Mouse (Mus musculus): Measurements from ENCODE around the gene Arhgap17.
A peak's percentile ranks its signal among the peaks of the same experiment; 100 is the strongest.

Arhgap17 gene

GRCm38 (mm10) chr7:123368778-123369746 is 653 bp downstream of the Arhgap17 start:
- peak; percentile 52 for DNase-seq (ENCODE audit: low read depth, low spot score)

DNA sequence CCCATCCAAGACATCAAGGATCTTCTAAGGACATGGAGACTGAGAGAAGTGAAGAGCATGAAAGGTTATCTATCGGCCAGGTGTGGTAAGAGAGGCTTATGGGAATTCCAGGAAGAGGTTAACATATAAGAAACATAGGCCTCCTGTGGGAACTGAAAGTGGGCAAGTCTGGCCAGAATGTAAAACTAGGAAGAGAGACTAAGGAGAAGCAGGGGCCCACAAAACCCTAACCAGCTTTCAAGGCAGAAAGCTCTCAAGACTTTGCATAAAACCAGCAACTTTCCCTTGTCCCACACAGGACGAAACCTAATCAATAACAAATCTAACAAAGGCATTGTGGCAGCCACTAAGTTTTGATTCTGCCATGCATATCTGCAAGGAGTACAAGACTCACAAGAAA is 1.5 kb downstream of the Arhgap17 start:
- no peak for DNase-seq (ENCODE audit: low read depth, low spot score)

DNA sequence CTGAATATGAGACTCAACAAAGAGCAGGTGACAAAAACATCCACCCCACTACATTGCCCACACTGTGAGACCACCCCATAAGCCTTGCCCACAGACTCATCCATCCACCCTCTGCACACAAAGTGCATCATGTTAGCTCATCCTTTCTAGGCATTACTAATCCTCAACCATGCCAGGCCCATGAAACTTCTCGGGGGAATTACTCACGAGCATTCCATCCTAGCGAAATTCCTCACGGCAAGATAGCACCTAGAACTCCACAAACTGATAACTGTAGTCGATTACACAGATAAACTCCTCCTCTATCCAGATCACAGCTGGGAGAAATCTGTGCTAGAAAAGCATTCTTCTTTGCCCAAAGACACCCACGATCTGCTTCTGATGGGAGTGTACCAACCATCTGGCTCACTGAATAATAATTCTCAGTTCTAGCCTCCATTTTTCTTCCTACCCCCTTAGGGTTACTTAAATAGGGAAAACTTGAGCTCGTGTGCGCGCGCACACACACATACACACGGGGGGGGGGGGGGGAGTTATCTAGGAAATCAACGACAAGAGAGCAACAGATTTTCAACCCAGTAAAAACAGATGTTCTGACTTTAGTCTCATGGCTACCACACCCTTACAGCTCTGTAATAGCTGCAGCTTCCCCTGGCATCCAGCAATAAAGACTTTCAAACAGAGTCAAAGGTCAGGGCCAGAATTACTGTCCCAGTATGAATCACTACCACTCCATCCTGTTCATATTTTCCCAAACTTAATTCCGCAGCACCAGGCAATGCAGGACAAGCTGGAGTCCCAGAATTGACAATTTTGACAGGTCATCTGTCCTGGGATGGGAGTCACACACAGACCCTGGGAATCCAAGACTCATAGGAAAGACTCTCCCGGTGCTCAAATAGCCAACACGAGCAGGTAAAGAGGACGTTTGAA is 2.2 kb downstream of the Arhgap17 start:
- no peak for DNase-seq (ENCODE audit: low read depth, low spot score)

DNA sequence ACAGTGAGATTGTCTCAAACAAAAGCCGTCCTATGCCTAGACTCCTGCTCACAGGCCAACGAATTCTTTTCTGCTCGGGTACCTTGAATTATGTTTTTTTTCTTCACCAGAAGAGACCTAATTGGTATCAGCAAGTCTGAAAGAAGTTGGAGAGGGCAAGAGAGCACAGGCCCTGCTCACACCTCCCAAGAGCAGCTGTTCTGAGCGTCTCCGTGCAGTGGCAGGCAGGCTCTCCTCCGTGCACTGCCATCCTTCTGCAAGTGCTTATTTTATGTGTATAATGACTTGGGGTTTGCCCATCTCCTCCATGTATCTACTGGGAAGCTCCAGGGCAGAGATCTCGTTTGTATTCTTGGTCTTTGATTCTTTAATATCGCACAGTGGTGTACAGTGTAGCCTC is 2.9 kb downstream of the Arhgap17 start:
- DNase-seq (ENCODE audit: low read depth, low spot score): no peak

DNA sequence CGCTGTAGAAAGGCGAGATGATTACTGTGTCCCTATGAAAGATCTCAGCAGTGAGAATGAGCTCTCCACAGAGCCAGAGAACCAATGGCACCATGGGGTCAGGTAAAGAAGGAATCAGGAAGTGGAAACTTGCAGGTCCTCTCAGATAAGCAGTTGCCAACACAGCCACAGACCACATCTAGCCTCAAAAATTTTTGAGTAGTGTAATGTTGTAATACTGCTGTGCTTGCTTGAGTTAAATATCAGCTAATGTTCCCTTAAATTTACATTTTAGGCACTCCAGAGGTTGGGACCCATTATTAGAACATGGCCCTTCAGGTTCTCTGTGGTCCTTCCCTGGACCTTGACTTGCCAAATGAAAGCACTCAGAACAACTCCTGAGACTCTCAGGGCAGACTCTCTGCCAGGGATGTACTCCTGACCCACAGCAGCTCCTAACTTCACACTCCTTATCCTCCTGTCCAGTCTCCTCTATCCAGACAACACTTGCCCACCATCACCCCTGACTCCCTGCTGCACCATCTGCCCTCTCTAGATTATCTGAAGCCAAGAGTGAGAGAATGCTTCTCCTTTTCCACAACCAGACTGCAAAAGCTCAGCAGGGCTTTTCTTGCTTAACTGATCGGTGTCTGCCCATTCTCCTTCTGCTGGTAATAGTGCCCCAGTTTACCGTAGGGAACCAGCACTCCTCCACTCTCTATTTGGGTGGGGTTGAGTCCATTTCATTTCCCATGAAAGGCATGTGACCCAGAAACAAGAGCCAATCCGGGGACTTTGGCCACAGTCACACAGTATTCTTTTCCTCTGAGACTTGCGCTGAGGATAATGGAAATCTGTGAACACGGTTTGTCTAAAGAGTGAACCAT is 3.6 kb downstream of the Arhgap17 start:
- DNase-seq (ENCODE audit: low read depth, low spot score): no peak

GRCm38 (mm10) chr7:123363971-123364370 is 5.7 kb downstream of the Arhgap17 start:
- DNase-seq (ENCODE audit: low read depth, low spot score): no peak

DNA sequence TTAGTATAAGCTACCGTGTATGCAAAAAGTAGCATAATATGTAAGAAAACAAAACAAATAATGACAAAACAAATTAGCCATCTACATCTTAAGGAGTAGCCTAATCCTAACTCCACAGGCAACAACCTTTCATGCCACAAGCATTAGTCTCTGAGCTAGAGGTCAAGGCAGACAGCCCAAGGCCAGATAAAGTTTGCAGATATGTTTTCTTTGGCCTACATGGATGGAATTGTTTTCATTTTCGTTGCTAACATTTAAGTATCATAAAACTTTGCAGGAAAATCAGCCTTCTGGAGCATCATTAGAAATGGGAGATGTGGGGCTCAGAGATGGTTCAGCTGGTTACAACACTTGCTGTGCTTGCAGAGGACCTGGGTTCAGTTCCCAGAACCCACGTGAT is 6.9 kb downstream of the Arhgap17 start:
- DNase-seq (ENCODE audit: low read depth, low spot score): no peak

- no peak for DNase-seq (ENCODE audit: low read depth, low spot score)
Measured at GRCm38 (mm10) chr7:123361229-123361980, 8.3 kb downstream of the Arhgap17 start.

DNA sequence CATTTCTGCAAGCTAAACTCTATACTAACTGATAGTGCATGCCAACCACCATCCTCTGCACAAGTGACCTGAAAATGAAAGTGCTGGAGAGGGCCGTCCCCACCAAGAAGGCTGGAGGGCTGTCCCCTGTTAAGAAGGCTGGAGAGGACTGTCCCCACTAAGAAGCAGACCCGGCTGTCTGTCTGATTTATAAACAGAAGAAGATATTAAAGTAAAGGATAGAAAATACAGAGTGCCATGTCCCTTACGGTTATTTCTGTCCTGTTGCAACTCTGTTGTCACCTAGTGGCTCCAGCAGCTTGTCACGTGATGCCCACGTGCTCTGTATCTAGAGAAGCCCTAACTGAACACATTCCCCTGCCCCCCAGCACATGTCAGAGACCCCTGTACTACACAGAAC is 9.5 kb downstream of the Arhgap17 start:
- no peak for DNase-seq (ENCODE audit: low read depth, low spot score)

DNA sequence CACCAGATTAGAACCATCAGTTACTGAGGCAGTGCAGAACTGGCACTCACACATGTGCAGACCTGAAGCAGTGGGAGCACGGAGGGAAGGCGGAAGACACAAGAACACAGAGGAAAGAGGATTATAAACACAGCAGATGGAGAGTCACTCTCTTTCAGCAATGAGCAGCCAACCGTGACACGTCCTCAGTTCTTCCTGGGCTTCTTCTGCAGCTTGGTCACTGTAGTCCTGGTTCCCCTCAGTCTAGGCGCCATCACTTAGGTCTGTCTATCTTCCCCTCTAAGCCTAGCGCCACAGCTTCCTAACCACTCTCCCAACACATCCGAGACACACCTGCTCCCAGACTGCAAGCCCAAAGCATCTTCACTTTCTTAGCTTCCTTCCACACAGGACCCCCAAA is 10.6 kb downstream of the Arhgap17 start:
- no peak for DNase-seq (ENCODE audit: low read depth, low spot score)

GRCm38 (mm10) chr7:123356158-123356557 is 13.6 kb downstream of the Arhgap17 start:
- DNase-seq (ENCODE audit: low read depth, low spot score): no peak

GRCm38 (mm10) chr7:123354851-123355250 is 14.9 kb downstream of the Arhgap17 start:
- DNase-seq (ENCODE audit: low read depth, low spot score): no peak

- DNase-seq (ENCODE audit: low read depth, low spot score): no peak
Measured at GRCm38 (mm10) chr7:123354392-123354791, 15.3 kb downstream of the Arhgap17 start.

GRCm38 (mm10) chr7:123353879-123354278 is 15.8 kb downstream of the Arhgap17 start:
- no peak for DNase-seq (ENCODE audit: low read depth, low spot score)

- no peak for DNase-seq (ENCODE audit: low read depth, low spot score)
Measured at GRCm38 (mm10) chr7:123353081-123353480, 16.6 kb downstream of the Arhgap17 start.

DNA sequence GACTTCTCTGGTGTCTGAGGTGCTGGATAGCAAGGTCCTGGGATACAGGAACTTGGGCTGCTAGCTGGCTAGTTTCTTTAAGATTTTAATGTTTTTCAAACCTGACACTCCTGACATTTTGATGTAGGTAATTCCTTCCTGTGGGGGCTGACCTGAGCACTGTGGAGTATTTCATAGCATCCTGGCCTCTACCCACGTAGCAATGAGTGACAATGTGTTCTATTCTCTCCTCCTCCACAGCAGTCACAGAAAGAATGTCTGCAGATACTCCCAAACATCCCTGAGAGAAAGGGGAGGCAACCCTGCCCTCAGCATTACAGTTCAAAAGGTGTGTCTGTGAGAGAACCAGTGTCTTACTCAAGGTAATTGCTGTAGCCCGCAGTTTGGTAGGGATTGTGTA is 19.5 kb downstream of the Arhgap17 start:
- no peak for DNase-seq (ENCODE audit: low read depth, low spot score)

- no peak for DNase-seq (ENCODE audit: low read depth, low spot score)
Measured at GRCm38 (mm10) chr7:123349813-123350212, 19.9 kb downstream of the Arhgap17 start.

- no peak for DNase-seq (ENCODE audit: low read depth, low spot score)
Measured at GRCm38 (mm10) chr7:123346631-123347290, 23.0 kb downstream of the Arhgap17 start.

GRCm38 (mm10) chr7:123345041-123345544 is 24.6 kb downstream of the Arhgap17 start:
- peak; percentile 56 for DNase-seq (ENCODE audit: low read depth, low spot score)

All from ES-CJ7 (cell line).